In genomic region chr7:84201151-84202068, GRCm38 (mm10) we compare ENCODE assay signal across 20 mouse cellular contexts. TPM values are rescaled to one million over a fixed set of nuclear protein-coding genes. Genes with fewer than 3 reads are reported as not detected.
DNase-seq lines count a peak whose midpoint lies in the region; ATAC-seq and TF ChIP-seq lines count a peak whose summit lies in the region.
"Had no signal": no experiment of that assay in that cellular context is flagged by ENCODE, and none has a peak within 500 bp of the region (broad histone marks: within the 10 kb centered on the region; RNA-seq: fewer than 3 reads in every experiment).

No protein-coding gene starts in this region.

- H3K4me1 ChIP-seq in kidney, adult 2 months (ENCODE audit: control insufficient read depth, insufficient read depth, low read length) = no peaks in the 10 kb centered on the region
- peaks cover 22 to 35% of the 10 kb centered on the region in 2 experiments for H3K4me1 ChIP-seq in CH12.LX (ENCODE audit: control insufficient read depth in 1 of 2, insufficient read depth in 2 of 2)
- H3K4me1 ChIP-seq in intestine, embryonic 15.5 days (replicated peaks) = no peaks in the 10 kb centered on the region
- no peaks in the 10 kb centered on the region for H3K4me1 ChIP-seq in midbrain, embryonic 15.5 days
- H3K4me1 ChIP-seq: heart, embryonic 10.5 days; hindbrain, embryonic 13.5 days; midbrain, embryonic 12.5 days; neural tube, embryonic 15.5 days had no signal

- peak overlapping the region; percentile 27; the same call in 1 of the 2 replicates for H3K4me2 ChIP-seq in CH12.LX (ENCODE audit: insufficient read depth, low read depth, poor library complexity, severe bottlenecking)
- H3K4me2 ChIP-seq in intestine, embryonic 15.5 days (replicated peaks) = no peak overlapping the region
- no peak overlapping the region for H3K4me2 ChIP-seq in midbrain, embryonic 15.5 days
- H3K4me2 ChIP-seq: hindbrain, embryonic 13.5 days; midbrain, embryonic 12.5 days; neural tube, embryonic 15.5 days had no signal

- no peak overlapping the region for H3K9ac ChIP-seq in CH12.LX (ENCODE audit: insufficient read depth, low read depth)
- no peak overlapping the region for H3K9ac ChIP-seq in intestine, embryonic 15.5 days
- H3K9ac ChIP-seq in midbrain, embryonic 15.5 days = no peak overlapping the region
- H3K9ac ChIP-seq: hindbrain, embryonic 13.5 days; liver, embryonic 14.5 days; midbrain, embryonic 12.5 days; neural tube, embryonic 15.5 days had no signal

- H3K36me3 ChIP-seq in kidney, adult 2 months (ENCODE audit: control insufficient read depth, insufficient read depth, low read length) = no peaks in the 10 kb centered on the region
- H3K36me3 ChIP-seq in CH12.LX (replicated peaks in 1 of 2; ENCODE audit: control insufficient read depth in 1 of 2, insufficient read depth in 1 of 2, low read length in 1 of 2) = no peaks in the 10 kb centered on the region
- H3K36me3 ChIP-seq in intestine, embryonic 15.5 days = no peaks in the 10 kb centered on the region
- H3K36me3 ChIP-seq in midbrain, embryonic 15.5 days (replicated peaks) = no peaks in the 10 kb centered on the region
- H3K36me3 ChIP-seq: heart, embryonic 10.5 days; hindbrain, embryonic 13.5 days; midbrain, embryonic 12.5 days; neural tube, embryonic 15.5 days had no signal

- TF ChIP-seq EP300 in CH12.LX (IDR thresholded peaks at IDR 0.05; ENCODE audit: low read length) = no peak

- H3K9me3 ChIP-seq in CH12.LX (replicated peaks; ENCODE audit: low read length) = no peaks in the 10 kb centered on the region
- H3K9me3 ChIP-seq in intestine, embryonic 15.5 days = no peaks in the 10 kb centered on the region
- no peaks in the 10 kb centered on the region for H3K9me3 ChIP-seq in midbrain, embryonic 15.5 days
- H3K9me3 ChIP-seq: heart, embryonic 10.5 days; hindbrain, embryonic 13.5 days; midbrain, embryonic 12.5 days; neural tube, embryonic 15.5 days had no signal

- dilution Hi-C loops in CH12.LX (cut with MboI; ENCODE audit: extremely low pct_ligation_motif_present, extremely low pct_unique_long_range_greater_than_20kb, low sequenced_read_pairs) = no loop called here

- no peaks in the 10 kb centered on the region for H3K79me2 ChIP-seq in CH12.LX (replicated peaks; ENCODE audit: control insufficient read depth, extremely low read depth, insufficient read depth, poor library complexity, severe bottlenecking)

- no peak for TF ChIP-seq CTCF in kidney, adult 2 months (conservative IDR thresholded peaks at IDR 0.05; ENCODE audit: insufficient read depth, insufficient read length, low read depth, low read length)
- no peak for TF ChIP-seq CTCF in CH12.LX (conservative IDR thresholded peaks at IDR 0.05 in 1 of 2, IDR thresholded peaks at IDR 0.05 in 1 of 2; ENCODE audit: low read depth in 2 of 2, low read length in 2 of 2)

- in situ Hi-C loops in CH12.LX (cut with MboI; ENCODE audit: low pct_ligation_motif_present, low pct_unique_long_range_greater_than_20kb, low sequenced_read_pairs) = no loop called here

- ATAC-seq in intestine, embryonic 15.5 days = 0 out of 2 replicates have a peak, but pooled peaks have one; percentile 20
- no peak for ATAC-seq in midbrain, embryonic 15.5 days (replicated peaks)
- ATAC-seq: forebrain, embryonic 14.5 days had no signal

- no peak overlapping the region for H3K4me3 ChIP-seq in kidney, adult 2 months (ENCODE audit: insufficient read depth, low read depth, low read length)
- H3K4me3 ChIP-seq in CH12.LX (replicated peaks in 1 of 3; ENCODE audit: low read depth in 2 of 3, low read length in 2 of 3, poor library complexity in 1 of 3) = no peak overlapping the region
- no peak overlapping the region for H3K4me3 ChIP-seq in intestine, embryonic 15.5 days (replicated peaks)
- H3K4me3 ChIP-seq in midbrain, embryonic 15.5 days = no peak overlapping the region
- H3K4me3 ChIP-seq: heart, embryonic 10.5 days; hindbrain, embryonic 13.5 days; midbrain, embryonic 12.5 days; myocyte; neural tube, embryonic 15.5 days had no signal

- TF ChIP-seq POLR2A in kidney, adult 2 months (IDR thresholded peaks at IDR 0.05; ENCODE audit: low read depth, low read length) = no peak
- TF ChIP-seq POLR2A in CH12.LX (IDR thresholded peaks at IDR 0.05; ENCODE audit: low read depth, low read length) = no peak

- no peak overlapping the region for H3K27ac ChIP-seq in kidney, adult 2 months (ENCODE audit: insufficient read depth, low read depth, low read length)
- H3K27ac ChIP-seq in CH12.LX (ENCODE audit: insufficient read depth, low read depth) = no peak overlapping the region
- no peak overlapping the region for H3K27ac ChIP-seq in intestine, embryonic 15.5 days
- H3K27ac ChIP-seq in midbrain, embryonic 15.5 days = no peak overlapping the region
- H3K27ac ChIP-seq: heart, embryonic 10.5 days; hindbrain, embryonic 13.5 days; liver, embryonic 14.5 days; midbrain, embryonic 12.5 days; neural tube, embryonic 15.5 days had no signal

- peak; percentile 8 for DNase-seq in kidney, adult 2 months
- no peak for DNase-seq in kidney, postnatal 4 days
- DNase-seq in CH12.LX (ENCODE audit: extremely low read depth) = no peak
- peak; percentile 50 for DNase-seq in lung, postnatal 25 days (ENCODE audit: low spot score)
- DNase-seq in embryo, embryonic 10 days (ENCODE audit: low spot score) = no peak
- DNase-seq: B cell, adult 2 months; cerebellum, postnatal 10 days; embryo, embryonic 11 days; gastrocnemius, postnatal 25 days; heart, postnatal 10 days; thymus, adult 18-20 months had no signal

- no peak for TF ChIP-seq RAD21 in CH12.LX (IDR thresholded peaks at IDR 0.05; ENCODE audit: low read depth, low read length)

- WGBS in kidney, adult 2 months = 85% methylated on average over 13 of the region's 13 CpGs
- WGBS in intestine, embryonic 15.5 days = 81% methylated on average over 13 of the region's 13 CpGs
- 92% methylated on average over 13 of the region's 13 CpGs for WGBS in midbrain, embryonic 15.5 days

- H3K27me3 ChIP-seq in kidney, adult 2 months (replicated peaks; ENCODE audit: control insufficient read depth, insufficient read depth, low read length) = no peaks in the 10 kb centered on the region
- H3K27me3 ChIP-seq in CH12.LX (replicated peaks) = no peaks in the 10 kb centered on the region
- no peaks in the 10 kb centered on the region for H3K27me3 ChIP-seq in intestine, embryonic 15.5 days (replicated peaks)
- H3K27me3 ChIP-seq in midbrain, embryonic 15.5 days (replicated peaks) = no peaks in the 10 kb centered on the region
- H3K27me3 ChIP-seq: neural tube, embryonic 15.5 days had no signal

TF ChIP-seq in CH12.LX, 34 proteins besides CTCF, POLR2A, EP300 and RAD21:
- TF ChIP-seq NELFE (IDR thresholded peaks at IDR 0.05; ENCODE audit: low read depth, low read length) = no peak
- no peak for TF ChIP-seq UBTF (IDR thresholded peaks at IDR 0.05; ENCODE audit: low read depth, low read length)
- TF ChIP-seq CHD2 (IDR thresholded peaks at IDR 0.05; ENCODE audit: low read length) = no peak
- no peak for TF ChIP-seq ZMIZ1 (IDR thresholded peaks at IDR 0.05; ENCODE audit: low read depth, low read length)
- no peak for TF ChIP-seq MYC (IDR thresholded peaks at IDR 0.05; ENCODE audit: low read depth, low read length)
- no peak for TF ChIP-seq KAT2A (IDR thresholded peaks at IDR 0.05; ENCODE audit: insufficient replicate concordance, low read length)
- no peak for TF ChIP-seq USF1 (IDR thresholded peaks at IDR 0.05; ENCODE audit: low read depth, low read length)
- no peak for TF ChIP-seq TBP (conservative IDR thresholded peaks at IDR 0.05; ENCODE audit: low read depth, low read length)
TF ChIP-seq in CH12.LX: peak in this region for 0.

RNA-seq across cellular contexts. Expression of gene Abhd17c, which starts 49.7 kb away (rescaled TPM):
- 151 and 179 TPM in 2 replicates for polyA plus RNA-seq in kidney, adult 2 months (2012; rRNA removed)
- total RNA-seq in CH12.LX (2012; rRNA removed) (34.0 and 35.3 TPM in 2 replicates), CH12.LX (2014; rRNA removed) (40.4 and 41.8 TPM in 2 replicates)
- polyA plus RNA-seq in CH12.LX (2012; ENCODE audit: insufficient read length, low read depth) = 36.1 and 44.0 TPM in 2 replicates
- 90.4 and 95.3 TPM in 2 replicates for polyA plus RNA-seq in intestine, embryonic 15.5 days (2015; fragmentation: Nextera tagmentation; extraction: Ambion mirVana)
- polyA plus RNA-seq in midbrain, embryonic 15.5 days (2015; fragmentation: Nextera tagmentation; extraction: Ambion mirVana) = 69.9 and 74.4 TPM in 2 replicates

Comparison
In these comparisons a context has a peak if more than half of its experiments do, and no peak if none do; other contexts are left out.
1. DNase-seq: peak in kidney, adult 2 months (single experiment) and lung, postnatal 25 days (single experiment); none in kidney, postnatal 4 days (0 of 2), CH12.LX (single experiment) and embryo, embryonic 10 days (single experiment).